Mouse (Mus musculus) layer of hippocampus, adult 2 months (tissue): ENCODE data around the gene Slit3. TPM values are rescaled to one million over a fixed set of nuclear protein-coding genes. Genes with fewer than 3 reads are reported as not detected.
A peak's percentile ranks its signal among the peaks of the same experiment; 100 is the strongest.

Source experiments
- DNase-seq, 2 experiments: peaks; one replicate each; pipeline ENCODE4 v3.0.0; 2022; ENCODE audit warnings: low spot score in 2 of 2
- H3K27ac ChIP-seq: fragments of 200-600 bp; 2 replicates; pipeline ENCODE4 v1.8.1; 2022
- H3K4me3 ChIP-seq: fragments of 200-600 bp; 2 replicates; pipeline ENCODE4 v1.8.1; 2022; ENCODE audit warnings: mild to moderate bottlenecking
- CTCF ChIP-seq: fragments of 200-600 bp; conservative IDR thresholded peaks from 2 replicates; pipeline ENCODE4 v1.8.1; 2022; ENCODE audit warnings: antibody characterized with exemption, mild to moderate bottlenecking, moderate library complexity
- total RNA-seq, 2 experiments: library from RNA; stranded (reverse); gene quantifications; 2 replicates each; pipeline ENCODE4 v1.2.3; 2021

The Slit3 gene
- total RNA-seq, 2 experiments from 2014 or later = 98.9 to 106 TPM

DNA sequence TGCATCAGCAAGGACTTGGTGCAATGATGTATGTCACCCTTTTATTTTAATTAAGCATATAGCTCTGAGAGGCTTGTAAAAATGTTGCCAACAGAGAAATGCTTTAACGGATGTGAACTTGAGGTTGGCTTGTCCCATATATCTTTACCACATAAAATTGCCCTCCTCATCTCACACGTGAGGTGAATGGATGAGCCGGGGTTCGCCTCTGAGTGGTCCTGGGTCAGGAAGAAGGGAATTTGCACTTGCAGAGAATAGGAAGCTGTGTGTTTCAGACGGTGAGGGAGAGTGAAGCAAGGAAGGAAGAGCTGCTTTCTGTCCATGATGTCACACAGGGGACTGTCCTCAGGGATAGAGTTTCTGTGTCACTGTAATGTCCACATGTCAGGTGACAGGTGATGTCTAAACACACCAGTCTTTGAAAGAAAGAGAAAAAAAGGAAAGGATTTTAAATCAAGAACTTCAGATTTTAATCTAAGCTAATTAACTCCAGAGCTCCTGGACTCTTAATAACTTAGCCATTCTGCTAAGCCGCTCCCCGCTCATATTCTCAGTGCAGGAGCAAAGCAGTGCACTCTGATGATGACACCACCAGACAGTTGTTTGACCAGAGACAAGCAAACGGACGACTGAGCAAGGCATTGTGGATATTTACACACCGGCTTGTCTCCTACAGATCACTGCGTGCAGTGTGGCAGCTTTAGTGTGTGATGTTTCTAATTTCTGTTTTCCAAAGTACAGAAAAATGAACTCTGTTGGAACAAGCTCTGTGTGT, 352.0 kb downstream of the Slit3 start:
- H3K27ac ChIP-seq = no peak overlapping the region
- no peak overlapping the region for H3K4me3 ChIP-seq
- no peak for DNase-seq
- TF ChIP-seq CTCF = no peak

DNA sequence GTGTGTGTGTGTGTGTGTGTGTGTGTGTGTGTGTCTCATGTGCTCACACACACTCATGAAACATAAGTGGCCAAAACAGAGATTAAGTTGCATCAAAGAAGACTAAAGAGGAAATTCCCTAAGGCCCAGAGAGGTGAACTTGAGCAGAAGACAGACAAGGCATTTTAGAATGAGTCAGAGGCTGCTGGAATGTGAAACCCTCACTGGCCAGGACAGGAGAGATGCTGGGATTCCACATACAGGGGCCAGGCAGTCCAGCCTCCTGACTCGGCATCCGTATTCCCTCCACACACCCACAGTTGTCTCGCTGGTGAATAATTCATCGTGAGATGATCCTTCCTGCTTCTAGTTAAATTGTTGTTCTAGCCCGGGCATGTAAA, 352.6 kb downstream of the Slit3 start:
- no peak for TF ChIP-seq CTCF
- no peak overlapping the region for H3K27ac ChIP-seq
- no peak for DNase-seq
- H3K4me3 ChIP-seq = no peak overlapping the region

DNA sequence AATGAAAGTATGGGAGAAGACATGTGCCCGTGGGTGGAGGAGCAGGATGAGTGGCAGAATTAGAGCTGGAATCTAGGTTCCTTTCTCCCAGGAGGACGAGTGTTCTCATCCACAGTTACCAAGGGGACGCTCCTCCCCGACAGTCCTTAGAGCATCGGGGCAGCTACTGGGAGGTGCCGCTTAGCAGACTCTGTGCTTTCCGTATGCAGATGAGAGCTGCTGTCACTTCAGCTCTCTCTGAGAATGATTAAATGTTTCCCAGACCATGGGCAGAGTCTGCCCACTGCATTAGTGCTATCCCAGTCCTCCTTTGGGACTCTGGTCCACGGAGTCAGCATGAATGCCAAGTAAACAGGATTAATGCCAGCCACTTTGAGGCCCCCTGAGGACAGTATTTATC, 359.1 kb downstream of the Slit3 start:
- DNase-seq = peak; percentile 17 to 31
- TF ChIP-seq CTCF = no peak
- no peak overlapping the region for H3K4me3 ChIP-seq
- peak overlapping the region; percentile 64 for H3K27ac ChIP-seq

DNA sequence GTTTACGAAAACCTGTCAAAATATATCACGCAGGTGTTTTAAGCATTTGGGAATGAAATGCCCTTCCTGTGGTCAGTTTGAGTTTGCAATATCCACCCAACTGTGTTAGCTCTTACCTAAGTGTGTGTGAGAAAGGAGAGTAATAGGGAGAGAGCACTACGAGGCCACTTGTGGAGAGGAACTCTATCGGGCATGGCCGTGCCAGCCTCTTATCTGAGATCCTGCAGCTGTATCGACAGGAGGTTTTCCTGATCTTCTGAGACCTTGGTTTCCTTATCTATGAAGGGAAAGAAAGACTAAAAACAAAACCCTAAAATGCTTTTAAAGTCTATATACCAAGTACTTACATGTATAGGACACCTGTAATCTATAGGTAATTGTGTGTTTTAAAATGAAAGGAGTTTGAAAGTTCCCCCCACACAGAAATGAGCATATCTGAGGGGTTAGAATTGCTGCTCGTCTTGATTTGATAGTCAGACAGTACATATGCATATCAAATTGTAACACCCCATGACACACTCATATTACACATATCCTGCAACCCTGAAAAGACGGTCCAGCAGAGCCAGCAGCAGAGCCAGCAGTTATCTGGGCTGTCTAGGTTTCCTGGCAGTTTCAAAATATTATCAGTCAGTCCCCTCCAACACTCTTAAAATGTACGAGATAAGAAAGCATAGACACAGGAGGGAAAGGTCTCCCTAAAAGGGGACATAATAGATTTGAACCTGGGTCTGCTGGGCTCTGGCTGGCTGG, 360.8 kb downstream of the Slit3 start:
- no peak for DNase-seq
- Histone ChIP-seq H3K27ac (no peak overlapping the region), H3K4me3 (no peak overlapping the region)
- no peak for TF ChIP-seq CTCF

DNA sequence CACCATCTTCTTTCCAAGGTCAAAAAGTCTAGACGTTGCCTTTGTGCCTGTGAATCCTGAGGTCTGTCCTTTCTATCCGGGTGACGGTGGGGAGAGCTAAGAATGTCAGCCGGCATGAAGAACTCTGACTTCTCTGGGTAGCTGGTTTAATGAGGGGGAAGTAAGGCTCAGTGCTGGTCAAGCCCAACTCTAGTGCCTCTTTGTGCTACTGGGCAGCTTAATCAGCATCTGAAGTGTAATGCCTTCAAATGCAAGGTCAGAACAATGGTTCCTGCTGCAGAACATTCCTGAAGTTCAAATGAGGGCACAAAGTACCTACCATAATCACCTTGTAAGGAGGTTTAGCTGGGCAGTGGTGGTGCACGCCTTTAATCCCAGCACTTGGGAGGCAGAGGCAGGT, 366.9 kb downstream of the Slit3 start:
- no peak for DNase-seq
- TF ChIP-seq CTCF = no peak
- Histone ChIP-seq H3K4me3 (no peak overlapping the region), H3K27ac (no peak overlapping the region)

DNA sequence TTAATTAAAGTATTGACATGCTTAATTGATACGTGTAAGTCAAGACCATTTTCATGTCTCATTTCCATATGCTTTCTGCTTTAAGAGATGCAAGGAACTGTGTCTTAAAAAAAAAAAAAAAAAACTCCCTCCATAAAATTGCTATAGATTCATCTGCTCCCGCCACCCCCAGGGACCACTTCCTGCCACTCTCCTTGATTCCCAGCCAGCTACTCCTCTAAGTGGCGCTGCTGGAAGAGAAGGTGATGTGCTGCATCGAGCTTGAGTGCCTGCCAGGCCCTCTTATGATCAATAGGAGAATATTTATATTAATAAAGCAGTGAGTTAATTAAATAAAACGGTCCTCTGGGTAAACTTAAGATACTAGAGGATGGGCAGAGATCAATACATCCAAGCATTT, 370.7 kb downstream of the Slit3 start:
- no peak for DNase-seq
- no peak for TF ChIP-seq CTCF
- Histone ChIP-seq H3K27ac (no peak overlapping the region), H3K4me3 (no peak overlapping the region)

DNA sequence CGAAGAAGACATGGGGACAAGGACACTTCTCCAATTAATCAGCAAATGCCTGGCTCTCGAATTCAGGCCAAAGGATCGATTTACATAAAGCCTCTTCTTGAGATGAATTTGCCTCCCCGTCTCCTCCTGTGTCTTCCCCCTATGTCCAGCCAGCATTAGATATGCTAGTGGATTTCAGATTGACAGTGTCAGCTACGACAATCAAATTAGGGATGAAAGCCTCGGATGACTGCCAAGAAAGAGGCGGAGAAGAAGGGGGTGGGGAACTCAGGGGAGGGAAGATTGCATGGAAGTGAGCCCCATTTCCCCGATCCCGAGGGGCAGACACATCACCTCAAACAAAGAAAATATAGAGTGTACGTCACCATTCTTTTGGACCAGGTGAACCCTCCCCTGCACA, 375.9 kb downstream of the Slit3 start:
- no peak for TF ChIP-seq CTCF
- Histone ChIP-seq H3K27ac (no peak overlapping the region), H3K4me3 (no peak overlapping the region)
- no peak for DNase-seq

DNA sequence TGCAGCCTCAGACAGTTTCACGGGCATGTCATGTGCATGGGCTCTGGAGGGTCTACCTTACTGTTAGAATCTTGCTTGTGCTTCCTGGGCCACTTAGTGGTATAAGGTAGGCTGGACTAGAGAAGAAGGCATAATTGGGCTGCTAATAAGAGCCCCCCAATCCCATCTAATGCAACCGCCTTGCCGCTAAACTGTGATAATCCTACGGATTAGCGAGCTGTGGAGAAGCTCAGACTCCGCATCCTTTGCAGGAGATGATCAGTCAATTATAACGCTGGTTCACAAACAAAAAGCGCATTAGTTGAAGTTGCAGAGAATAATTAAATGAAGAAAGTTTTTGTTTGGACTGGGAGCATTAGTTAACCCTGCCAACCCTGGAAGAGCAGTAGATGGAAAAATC, 376.9 kb downstream of the Slit3 start:
- H3K4me3 ChIP-seq = no peak overlapping the region
- no peak for DNase-seq
- no peak overlapping the region for H3K27ac ChIP-seq
- no peak for TF ChIP-seq CTCF

DNA sequence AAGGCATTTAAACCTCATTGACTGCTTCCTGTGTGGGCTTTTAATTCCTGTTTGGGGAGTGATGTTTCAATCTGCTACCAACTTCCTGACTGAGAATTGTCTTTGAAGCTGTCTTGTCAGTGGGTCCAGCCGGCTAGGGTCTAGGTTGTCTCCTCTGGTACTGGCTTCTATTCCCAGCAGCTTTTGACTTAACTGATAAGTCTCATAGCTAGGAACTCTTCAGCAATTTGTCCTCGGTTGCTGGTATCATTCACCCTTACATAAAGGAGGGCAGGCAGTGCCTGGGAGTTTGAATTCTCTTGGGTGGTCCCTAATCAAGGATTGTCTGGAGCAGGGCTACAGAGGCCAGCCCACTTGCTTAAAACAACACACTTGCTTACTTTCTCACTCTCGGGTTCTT, 381.1 kb downstream of the Slit3 start:
- Histone ChIP-seq H3K27ac (no peak overlapping the region), H3K4me3 (no peak overlapping the region)
- DNase-seq = no peak
- TF ChIP-seq CTCF = no peak

DNA sequence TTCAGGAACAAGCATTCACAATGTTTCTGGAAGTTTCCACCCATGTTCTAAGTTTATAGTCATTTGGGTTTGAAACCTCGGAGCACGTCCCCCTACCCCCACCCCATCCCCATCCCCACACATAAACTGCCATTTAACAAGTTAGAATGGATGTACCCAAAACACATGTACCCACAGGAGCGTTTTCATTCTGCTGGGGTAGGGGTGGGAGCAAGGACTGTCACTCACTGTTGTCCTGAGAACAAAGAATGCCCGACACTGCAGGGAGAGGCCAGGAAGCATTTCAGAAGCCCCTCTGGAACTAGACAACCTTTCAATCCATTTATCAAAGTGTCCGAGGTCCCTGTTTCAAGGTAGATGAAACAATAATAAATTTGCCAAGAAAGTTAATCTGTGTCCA, 383.0 kb downstream of the Slit3 start:
- no peak for DNase-seq
- Histone ChIP-seq H3K27ac (no peak overlapping the region), H3K4me3 (no peak overlapping the region)
- no peak for TF ChIP-seq CTCF

DNA sequence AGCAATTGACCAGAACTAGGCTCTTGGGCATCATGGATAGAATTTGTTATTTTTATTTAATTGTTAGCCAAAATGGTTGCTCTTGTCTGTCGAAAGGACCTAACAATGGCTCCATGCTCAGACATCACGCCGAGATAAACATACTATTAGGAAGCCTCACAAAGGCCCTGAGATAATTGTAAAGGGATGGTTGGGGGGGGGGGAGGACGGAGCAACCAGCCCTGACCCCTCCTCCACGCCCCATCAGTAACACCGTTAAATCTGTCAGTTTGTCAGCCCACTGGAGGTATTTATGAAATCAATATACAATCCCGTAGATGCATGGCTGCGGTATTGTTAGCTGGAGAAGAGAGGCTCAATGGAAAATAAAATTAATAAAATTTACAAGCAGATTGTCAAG, 383.9 kb downstream of the Slit3 start:
- no peak overlapping the region for H3K4me3 ChIP-seq
- TF ChIP-seq CTCF = no peak
- no peak overlapping the region for H3K27ac ChIP-seq
- DNase-seq = no peak

DNA sequence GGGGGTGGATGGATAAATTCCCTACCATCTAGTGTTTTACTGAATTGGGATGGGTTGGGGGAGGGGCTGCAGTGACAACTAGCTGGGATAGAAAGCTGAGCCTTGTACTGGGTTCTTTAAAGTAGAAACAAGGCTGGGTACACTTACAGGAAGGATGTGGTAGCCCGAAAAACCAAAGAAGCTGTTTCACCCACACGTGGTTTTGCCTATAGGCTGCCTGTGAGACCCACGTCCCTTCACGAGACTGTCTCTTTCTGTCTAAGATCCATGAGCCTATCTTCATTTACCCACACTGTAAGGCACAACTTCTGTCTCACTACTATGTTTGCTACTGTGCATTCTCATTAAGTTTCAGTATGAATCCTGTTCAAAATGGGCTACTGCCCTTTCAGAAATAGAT, 384.3 kb downstream of the Slit3 start:
- DNase-seq = no peak
- no peak overlapping the region for H3K4me3 ChIP-seq

DNA sequence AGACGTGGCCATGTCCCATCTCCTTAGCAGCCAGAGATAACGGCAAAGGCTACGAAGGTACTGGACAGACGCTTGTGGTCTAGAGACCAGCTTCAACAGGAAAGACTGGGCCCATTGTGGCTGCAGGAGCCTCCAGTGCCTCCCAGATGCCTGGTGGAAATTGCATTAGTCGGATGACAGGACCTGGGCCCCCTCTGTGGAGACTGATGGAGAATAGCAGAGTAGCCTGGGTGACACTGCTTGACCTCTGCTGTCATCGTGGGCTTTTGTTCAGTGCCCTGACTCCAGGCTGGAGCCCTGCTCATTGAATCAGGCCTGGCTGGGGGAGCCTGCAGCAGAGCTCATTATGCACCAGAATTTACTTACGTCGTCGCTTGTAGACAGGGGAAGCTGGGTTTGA, 384.8 kb downstream of the Slit3 start:
- Histone ChIP-seq H3K4me3 (no peak overlapping the region), H3K27ac (no peak overlapping the region)
- DNase-seq = no peak
- TF ChIP-seq CTCF = no peak

More for the DNA sequence above, 384.3 kb downstream of the Slit3 start:
- no peak overlapping the region for H3K27ac ChIP-seq
- TF ChIP-seq CTCF = no peak

DNA sequence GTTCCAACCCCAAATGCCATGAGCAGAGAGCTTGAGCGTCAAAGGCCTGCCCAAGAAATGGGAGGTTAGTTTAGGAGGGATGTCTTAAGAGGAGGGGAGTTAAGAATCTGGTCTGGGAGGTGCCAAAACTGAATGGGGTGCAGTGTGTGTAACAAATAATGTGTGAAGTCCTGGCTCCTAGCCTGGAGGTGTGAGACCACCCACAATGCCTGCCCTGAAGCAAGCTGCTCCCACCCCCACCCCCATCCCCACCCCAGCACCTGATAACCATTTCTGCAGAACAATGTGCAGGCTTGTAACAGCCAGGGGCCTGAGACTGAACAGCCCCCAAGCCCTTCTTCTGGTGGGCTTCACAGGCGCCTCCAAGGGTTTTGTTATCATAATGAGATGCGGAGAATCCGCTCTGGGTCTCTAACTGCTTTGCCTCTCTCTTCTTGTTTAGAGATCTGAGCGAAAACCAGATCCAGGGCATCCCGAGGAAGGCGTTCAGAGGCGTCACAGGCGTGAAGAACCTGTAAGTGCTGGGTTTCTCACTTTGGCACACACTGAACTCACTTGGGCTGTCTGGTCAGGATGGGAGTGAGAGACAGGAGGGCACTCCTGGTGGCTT, 386.9 kb downstream of the Slit3 start:
- DNase-seq = no peak

More for the DNA sequence above, 386.9 kb downstream of the Slit3 start:
- H3K27ac ChIP-seq = no peak overlapping the region
- no peak overlapping the region for H3K4me3 ChIP-seq
- TF ChIP-seq CTCF = no peak
